Mouse (Mus musculus) kidney, adult 8-10 months (tissue): ENCODE measurements at regions not wholly inside any gene's neighbourhood (a gene's known extent, or its start where the extent isn't known, plus 50 kb on each side); places are given as distances from the start of the nearest gene placed in this dataset.

Experiments
- DNase-seq, 2 experiments: peaks; one replicate each; pipeline ENCODE4 v3.0.0; 2022

- peak; percentile 16 to 23 for DNase-seq
Measured at GRCm38 (mm10) chr1:41551271-41551670, 745.9 kb downstream of the Tmem182 start.

GRCm38 (mm10) chr1:41555607-41556006 is 750.2 kb downstream of the Tmem182 start:
- DNase-seq: peak; percentile 82 to 91

- no peak for DNase-seq
Measured at GRCm38 (mm10) chr1:41559101-41559665, 753.8 kb downstream of the Tmem182 start.

DNA sequence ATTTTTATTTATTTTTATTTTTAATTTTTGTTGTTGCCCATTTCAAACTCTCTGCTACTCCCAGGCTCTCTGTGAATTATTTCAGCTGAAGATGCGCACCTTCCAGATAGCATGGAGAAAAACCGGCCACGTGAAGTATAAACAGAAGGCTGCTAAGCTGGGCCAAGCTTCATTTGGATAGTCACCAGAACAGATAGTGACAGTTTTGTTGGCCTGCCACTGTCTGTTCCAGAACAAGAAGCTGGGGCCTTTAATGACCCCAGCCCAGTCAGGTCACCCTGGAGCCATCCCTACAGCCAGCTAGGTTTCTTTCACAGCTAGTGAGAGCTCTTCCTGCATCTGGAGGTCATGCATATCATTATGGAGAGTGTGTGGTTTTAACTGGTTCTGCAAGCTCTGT is 754.6 kb downstream of the Tmem182 start:
- DNase-seq: no peak

DNA sequence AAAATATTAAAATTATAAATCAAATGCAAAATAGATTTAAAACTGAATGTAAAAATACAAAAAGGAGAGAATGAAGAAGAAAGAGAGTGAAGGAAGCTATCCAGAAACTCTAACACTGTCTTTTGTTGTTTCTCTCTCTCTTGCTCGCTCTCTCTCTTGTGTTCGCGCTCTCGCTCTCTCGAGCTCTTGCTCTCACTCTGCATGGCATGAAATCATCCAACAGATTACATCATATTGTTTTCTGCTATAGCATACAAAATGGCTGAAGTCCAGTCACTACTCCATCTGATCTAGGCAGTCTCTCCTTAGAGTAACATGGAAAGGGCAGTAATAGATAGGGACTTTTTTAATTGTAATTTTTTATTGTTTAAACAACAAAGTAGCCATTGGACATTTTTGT is 798.1 kb downstream of the Tmem182 start:
- DNase-seq: no peak

DNA sequence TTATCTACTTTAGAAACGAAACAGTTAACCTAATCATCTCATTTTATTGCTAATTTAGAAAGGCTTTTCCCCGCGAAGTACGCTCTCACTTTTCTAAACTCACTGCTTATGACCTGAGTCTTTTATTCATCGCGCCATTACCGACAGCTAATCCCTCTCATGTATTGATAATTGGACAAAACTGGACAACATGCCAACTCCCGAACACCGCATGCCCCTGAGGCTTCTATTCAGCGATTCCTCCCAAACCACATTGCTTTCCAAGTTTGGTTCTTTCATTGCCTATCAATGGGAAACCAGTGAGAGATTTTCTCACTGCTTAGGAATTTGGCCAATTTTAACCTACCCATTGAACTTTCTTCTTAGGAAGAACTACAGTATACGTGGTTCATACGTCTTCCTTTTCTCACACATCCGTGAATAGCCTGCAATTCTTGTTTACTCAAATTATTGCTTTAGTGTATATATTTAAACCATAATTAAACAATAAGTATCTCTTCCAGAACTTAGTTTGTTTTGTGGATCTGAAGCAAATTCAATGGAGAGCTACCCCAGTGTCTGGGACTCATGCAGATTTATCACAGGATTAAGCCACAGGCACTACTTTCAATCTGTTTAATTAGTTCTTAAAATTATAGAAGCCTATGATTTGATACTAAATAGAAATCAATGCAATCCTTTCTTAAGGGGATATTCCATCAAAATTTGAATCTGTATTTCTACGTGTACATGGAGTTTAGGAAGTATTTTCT is 799.8 kb downstream of the Tmem182 start:
- DNase-seq: no peak

DNA sequence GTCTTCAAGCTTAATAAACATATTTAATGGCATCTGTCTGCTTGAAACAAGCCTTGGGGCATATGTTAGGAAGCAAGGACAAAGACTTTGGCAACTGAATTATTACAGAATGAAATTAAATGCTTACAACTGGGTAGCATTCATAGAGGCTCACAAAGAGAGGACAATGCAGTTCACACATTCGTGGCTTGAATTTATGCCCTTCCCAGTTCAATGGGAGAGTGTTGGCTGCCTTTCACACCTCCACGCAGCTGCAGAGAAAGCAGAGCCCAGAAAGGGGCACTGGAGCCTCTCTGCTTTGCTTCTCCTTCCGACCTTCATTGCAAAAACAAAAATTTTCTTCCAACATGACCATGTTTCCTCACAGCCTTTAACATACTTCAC is 800.3 kb downstream of the Tmem182 start:
- DNase-seq: no peak

GRCm38 (mm10) chr1:41610783-41611182 is 805.4 kb downstream of the Tmem182 start:
- no peak for DNase-seq

DNA sequence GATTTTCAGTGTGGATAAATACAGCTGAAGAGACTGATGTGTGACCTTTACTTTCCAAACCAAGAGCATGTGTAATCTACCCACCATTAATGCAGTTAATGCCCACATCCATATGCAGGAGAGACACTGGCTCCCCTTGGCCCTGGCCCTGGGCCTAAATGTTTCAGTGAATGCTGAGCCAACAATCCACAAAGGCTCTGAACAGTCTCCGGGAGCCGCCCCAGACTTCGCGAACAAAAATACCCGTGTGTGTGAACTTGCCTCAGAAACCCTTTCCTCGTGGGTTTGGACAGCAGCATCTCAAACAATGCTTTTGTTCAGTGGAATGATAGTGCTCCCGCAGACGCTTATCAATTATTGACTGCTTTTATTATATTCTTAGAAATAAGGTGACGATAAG is 846.4 kb downstream of the Tmem182 start:
- no peak for DNase-seq

- no peak for DNase-seq
Measured at GRCm38 (mm10) chr1:41652210-41652609, 846.8 kb downstream of the Tmem182 start.

GRCm38 (mm10) chr1:41652646-41653427 is 847.4 kb downstream of the Tmem182 start:
- DNase-seq: peak; percentile 56 to 68

DNA sequence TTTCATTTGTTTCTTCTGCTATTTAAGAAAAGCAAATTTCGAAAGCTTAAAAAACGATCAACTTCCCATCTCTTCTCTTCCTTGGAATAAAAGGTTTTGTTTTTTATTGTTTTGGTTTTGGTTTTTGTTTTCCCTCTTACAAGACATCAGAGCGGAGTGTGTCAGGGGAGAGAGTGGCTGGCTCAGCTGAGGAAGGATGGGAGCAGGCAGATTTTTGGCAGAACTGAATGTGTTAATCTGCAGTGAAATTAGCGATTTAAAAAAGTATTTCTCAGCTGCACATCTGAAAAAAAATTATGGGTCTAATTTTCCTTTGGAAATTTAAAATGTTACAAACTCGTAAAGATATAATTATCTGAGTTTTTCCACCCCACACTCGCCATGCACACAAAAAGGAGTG is 868.7 kb downstream of the Tmem182 start:
- no peak for DNase-seq

DNA sequence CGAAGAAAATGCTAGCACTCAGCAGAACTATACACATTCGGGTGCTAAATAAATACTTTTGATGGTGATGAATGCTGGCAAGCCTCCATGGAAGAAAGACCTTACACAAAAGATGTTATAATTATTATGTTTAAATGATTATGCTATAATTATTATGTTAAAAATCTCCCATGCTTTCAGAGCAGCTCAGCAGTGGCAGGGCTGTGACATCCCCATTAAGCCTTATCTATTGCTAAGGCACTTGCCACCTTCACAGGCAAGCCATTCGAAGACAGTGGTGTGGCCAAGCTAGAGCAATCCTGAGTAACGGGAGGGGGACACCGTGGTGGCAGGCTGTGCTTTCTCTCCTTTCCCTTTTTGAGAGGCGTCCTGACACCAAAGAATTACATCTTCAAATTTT is 869.9 kb downstream of the Tmem182 start:
- DNase-seq: no peak

- DNase-seq: no peak
Measured at GRCm38 (mm10) chr1:41705692-41706091, 900.3 kb downstream of the Tmem182 start.

DNA sequence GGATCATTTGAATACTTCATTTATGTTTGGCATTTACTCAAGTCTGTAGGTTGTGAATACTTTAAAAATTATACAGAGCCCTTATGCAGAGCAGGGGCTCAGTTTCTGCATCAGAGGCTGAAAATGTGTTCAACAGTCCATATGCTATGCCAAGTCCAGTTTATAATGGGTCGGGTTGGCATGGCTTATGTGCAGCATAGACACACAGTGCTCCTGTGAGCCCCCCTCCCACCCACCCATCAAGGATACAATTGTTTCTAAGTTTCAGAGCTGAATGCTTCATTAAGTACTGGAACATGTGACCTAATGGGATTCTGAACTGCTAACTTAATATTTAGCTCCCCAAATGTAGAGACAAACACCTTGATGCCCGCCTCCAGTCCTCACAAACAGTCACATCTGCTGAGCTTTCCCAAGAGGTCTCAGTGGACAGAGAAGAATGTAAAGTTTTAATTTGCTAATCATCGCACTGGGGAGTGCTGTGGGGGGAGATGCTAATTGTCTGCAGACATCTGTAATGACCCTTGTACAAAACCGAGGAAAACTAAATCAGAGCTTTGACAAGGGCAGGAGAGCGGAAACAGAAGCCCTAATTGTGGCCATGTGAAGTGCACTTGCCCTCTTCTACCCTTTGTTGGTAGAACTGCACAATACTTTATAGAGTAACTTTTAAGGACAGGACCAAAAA is 937.4 kb downstream of the Tmem182 start:
- no peak for DNase-seq

DNA sequence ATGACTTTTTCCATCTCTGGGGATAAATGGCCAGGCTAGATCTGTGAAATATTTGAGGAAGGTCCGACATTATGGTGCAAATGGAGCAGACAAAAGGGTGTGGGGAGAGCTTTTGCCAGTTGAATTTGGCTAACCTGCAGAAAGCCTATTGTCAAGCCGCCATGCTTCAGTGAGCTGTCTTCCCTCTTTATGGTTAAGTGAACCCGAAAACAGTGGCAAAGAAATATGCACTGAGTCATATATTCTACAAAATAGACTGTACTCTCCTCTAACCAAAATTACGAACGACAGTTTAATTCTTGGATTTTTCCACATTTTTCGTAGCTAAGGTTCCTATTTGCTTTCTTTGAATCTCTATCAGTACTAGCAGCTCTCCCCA is 937.9 kb downstream of the Tmem182 start:
- DNase-seq: no peak

DNA sequence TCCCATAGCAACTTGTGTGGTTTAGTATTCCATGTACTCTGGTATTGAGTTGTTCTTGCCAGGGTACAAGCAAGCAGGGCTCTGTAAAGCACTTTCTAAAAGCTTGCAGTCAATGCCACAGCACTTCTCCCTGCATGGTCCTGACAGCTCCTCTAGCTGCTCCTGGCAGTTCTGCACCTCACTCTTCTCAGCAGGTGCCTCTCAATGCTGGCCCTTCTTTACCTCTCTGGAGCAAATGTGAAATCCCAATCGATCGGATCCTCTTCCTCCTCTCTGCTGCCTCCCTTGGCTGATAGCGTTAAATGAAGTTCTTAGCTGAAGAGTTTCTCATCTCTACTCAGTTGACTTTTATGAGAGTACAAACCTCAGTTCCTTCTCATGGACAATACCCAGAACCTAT is 939.1 kb downstream of the Tmem182 start:
- DNase-seq: no peak

GRCm38 (mm10) chr1:41759366-41759765 is 936.2 kb upstream of the Pou3f3 start:
- DNase-seq: no peak
